31 mouse cellular contexts compared by ENCODE assay signal in genomic region chr12:77891452-77891851, GRCm38 (mm10).
"Had no signal": no experiment of that assay in that cellular context is flagged by ENCODE, and none has a peak within 500 bp of the region (broad histone marks: within the 10 kb centered on the region; RNA-seq: fewer than 3 reads in every experiment).

No protein-coding gene starts in this region.

- H3K27ac ChIP-seq: heart, embryonic 13.5 days; heart, embryonic 15.5 days; hindbrain, embryonic 10.5 days; hindbrain, embryonic 12.5 days; hindbrain, embryonic 13.5 days; hindbrain, embryonic 14.5 days; hindbrain, embryonic 15.5 days; hindbrain, postnatal 0 days; intestine, embryonic 15.5 days; kidney, embryonic 15.5 days; kidney, postnatal 0 days; layer of hippocampus, adult 2 months; left cerebral cortex, adult 2 months had no signal

- H3K9me3 ChIP-seq: heart, embryonic 12.5 days; heart, embryonic 13.5 days; heart, embryonic 15.5 days; hindbrain, embryonic 10.5 days; hindbrain, embryonic 12.5 days; hindbrain, embryonic 13.5 days; hindbrain, embryonic 15.5 days; intestine, embryonic 15.5 days; kidney, embryonic 15.5 days had no signal

- H3K4me2 ChIP-seq: heart, embryonic 11.5 days; heart, embryonic 12.5 days; heart, embryonic 13.5 days; heart, embryonic 15.5 days; hindbrain, embryonic 12.5 days; hindbrain, embryonic 13.5 days; hindbrain, embryonic 14.5 days; hindbrain, embryonic 15.5 days; intestine, embryonic 15.5 days; kidney, embryonic 15.5 days had no signal

- H3K36me3 ChIP-seq: heart, embryonic 12.5 days; heart, embryonic 13.5 days; heart, embryonic 15.5 days; hindbrain, embryonic 10.5 days; hindbrain, embryonic 12.5 days; hindbrain, embryonic 13.5 days; hindbrain, embryonic 15.5 days; intestine, embryonic 15.5 days; kidney, embryonic 15.5 days had no signal

- H3K4me3 ChIP-seq: heart, embryonic 12.5 days; heart, embryonic 13.5 days; heart, embryonic 15.5 days; hindbrain, embryonic 10.5 days; hindbrain, embryonic 12.5 days; hindbrain, embryonic 13.5 days; hindbrain, embryonic 15.5 days; intestine, embryonic 15.5 days; kidney, embryonic 15.5 days; layer of hippocampus, adult 2 months; left cerebral cortex, adult 2 months had no signal

- H3K9ac ChIP-seq: heart, embryonic 12.5 days; heart, embryonic 13.5 days; heart, embryonic 15.5 days; hindbrain, embryonic 12.5 days; hindbrain, embryonic 13.5 days; hindbrain, embryonic 14.5 days; hindbrain, embryonic 15.5 days; intestine, embryonic 15.5 days; kidney, embryonic 15.5 days had no signal

- H3K27me3 ChIP-seq: heart, embryonic 12.5 days; heart, embryonic 13.5 days; heart, embryonic 15.5 days; hindbrain, embryonic 12.5 days; hindbrain, embryonic 13.5 days; hindbrain, embryonic 15.5 days; intestine, embryonic 15.5 days; kidney, embryonic 15.5 days had no signal

- H3K4me1 ChIP-seq: heart, embryonic 12.5 days; heart, embryonic 13.5 days; heart, embryonic 15.5 days; hindbrain, embryonic 10.5 days; hindbrain, embryonic 12.5 days; intestine, embryonic 15.5 days; kidney, embryonic 15.5 days had no signal

- DNase-seq: heart, postnatal 10 days; heart, postnatal 14 days; heart, postnatal 36 days; heart, postnatal 4 days; kidney, adult 11 months; kidney, adult 18-20 months; kidney, adult 2 months; kidney, adult 8-10 months; kidney, adult 9 months; kidney, postnatal 10 days; kidney, postnatal 14 days; kidney, postnatal 25 days; kidney, postnatal 36 days; kidney, postnatal 4 days; layer of hippocampus, adult 9-11 months; layer of hippocampus, postnatal 36 days had no signal
